Mouse (Mus musculus) Muller cell, postnatal 12 days (primary cell): Measurements from ENCODE around the gene Aff1.
A peak's percentile ranks its signal among the peaks of the same experiment; 100 is the strongest.

Experiments
- DNase-seq: peaks from one replicate; pipeline ENCODE4 v3.0.0-alpha.2; 2015; ENCODE audit errors: inconsistent ontology term

The Aff1 gene

DNA sequence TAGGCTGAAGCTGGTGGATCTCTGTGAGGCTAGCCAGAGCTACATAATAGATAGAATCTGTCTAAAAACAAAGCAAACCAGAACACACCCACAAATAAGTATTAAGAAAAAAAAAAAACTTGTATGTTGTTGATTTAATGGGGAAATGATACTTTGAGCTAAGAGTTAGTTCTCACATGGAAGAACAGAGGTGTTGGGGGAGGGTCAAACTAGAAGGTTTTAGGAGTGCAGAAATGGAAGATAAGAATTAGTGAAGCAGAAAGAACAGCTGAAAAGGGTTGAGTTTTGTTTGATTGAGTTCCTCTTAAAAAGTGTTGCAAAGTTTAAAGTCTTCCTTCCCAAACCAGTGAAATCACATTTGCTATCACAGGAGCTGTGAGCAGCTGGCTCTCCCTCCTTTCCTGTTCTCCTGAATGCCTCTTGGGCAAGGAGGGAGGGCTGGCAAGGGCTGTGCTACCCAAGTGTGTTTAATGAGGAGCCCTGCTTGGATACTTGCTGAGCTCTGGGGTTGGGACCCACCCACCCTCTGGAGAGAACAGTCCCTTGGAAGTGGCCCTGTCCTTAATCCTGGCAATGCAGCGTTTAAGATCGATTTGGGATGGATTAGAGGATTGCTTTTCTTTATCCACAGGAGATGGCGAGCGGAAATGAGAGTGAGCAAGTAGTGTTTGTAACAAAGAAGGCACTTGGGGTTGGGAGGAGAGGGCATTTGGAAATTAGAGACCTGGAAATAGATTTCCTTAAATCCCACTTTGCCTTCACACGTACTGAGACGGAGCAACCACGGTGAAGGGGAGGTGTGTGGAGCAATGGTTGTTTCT, 57.5 kb downstream of the Aff1 start:
- no peak for DNase-seq

- DNase-seq, result peak; percentile 80
Measured at GRCm38 (mm10) chr5:103752665-103753510, 60.7 kb downstream of the Aff1 start.

- DNase-seq, result peak; percentile 95
Measured at GRCm38 (mm10) chr5:103753511-103754329, 61.5 kb downstream of the Aff1 start.

GRCm38 (mm10) chr5:103754330-103755134, 62.4 kb downstream of the Aff1 start:
- DNase-seq, result peak; percentile 65

GRCm38 (mm10) chr5:103755135-103755487, 62.9 kb downstream of the Aff1 start:
- DNase-seq, result no peak

- no peak for DNase-seq
Measured at GRCm38 (mm10) chr5:103756231-103756714, 64.1 kb downstream of the Aff1 start.

DNA sequence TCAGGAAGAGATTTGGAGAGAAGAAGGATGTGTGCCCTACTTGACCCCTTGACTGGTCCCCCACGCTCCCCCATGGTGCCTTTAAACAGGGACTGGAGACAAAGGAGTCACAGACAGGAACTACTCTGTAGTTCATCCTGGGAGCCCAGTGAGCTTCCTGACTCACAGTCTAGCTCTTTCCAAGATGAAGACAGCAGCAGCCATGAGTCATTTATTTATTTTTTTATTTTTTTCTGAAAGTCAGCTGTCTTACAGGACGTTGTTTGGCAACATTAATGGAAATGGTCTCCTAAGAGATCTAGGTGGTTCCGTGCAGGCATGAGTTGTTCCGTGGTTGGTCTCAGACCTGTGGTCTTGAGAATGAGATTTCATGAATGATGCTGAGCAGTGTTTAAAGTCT, 66.3 kb downstream of the Aff1 start:
- peak; percentile 77 for DNase-seq

- DNase-seq, result no peak
Measured at GRCm38 (mm10) chr5:103759489-103760424, 67.6 kb downstream of the Aff1 start.

- DNase-seq, result no peak
Measured at GRCm38 (mm10) chr5:103760425-103761131, 68.4 kb downstream of the Aff1 start.

DNA sequence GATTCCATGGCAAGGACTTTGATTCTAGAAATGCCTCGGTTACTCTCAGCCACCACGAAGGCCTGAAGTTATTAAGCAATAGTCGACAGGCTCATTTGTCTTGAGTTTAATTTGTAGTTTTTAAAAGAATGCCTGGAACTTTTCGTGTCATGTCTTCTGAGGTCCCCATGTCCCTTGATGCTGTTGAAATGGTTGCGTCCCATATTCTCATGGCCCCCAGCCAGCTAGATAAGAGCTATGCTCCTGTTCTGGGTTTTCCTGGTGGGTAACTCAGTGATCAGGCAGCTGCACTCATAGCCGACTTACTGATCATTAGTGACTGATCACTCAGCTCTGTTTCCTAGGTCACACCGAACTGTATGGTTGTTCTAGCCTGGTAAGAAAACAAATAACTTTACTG, 69.6 kb downstream of the Aff1 start:
- DNase-seq, result no peak

GRCm38 (mm10) chr5:103762850-103763254, 70.7 kb downstream of the Aff1 start:
- DNase-seq, result no peak

GRCm38 (mm10) chr5:103765356-103765755, 73.2 kb downstream of the Aff1 start:
- no peak for DNase-seq

GRCm38 (mm10) chr5:103765758-103766431, 73.7 kb downstream of the Aff1 start:
- DNase-seq, result no peak

- DNase-seq, result no peak
Measured at GRCm38 (mm10) chr5:103766432-103766815, 74.2 kb downstream of the Aff1 start.

GRCm38 (mm10) chr5:103768961-103769360, 76.8 kb downstream of the Aff1 start:
- no peak for DNase-seq

DNA sequence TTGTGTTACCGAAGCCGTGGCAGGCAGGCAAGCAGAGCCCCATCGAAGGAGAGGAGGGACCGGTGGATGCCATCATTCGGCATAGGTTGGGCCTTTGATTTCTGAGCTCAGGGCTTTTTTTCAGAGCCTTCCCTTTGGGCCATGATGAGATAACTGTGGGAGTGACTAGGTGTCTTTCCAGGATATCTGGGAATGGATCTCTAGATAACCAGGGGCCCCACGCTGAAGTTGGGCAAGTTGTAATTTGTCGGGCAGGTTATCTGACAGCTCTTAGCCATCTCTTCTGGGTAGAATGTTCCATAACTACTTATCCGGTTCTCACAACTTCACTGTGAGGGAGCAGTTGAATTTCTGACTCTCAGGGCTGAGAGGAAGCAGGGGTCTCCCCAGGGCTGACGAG, 77.5 kb downstream of the Aff1 start:
- DNase-seq, result no peak

- DNase-seq, result no peak
Measured at GRCm38 (mm10) chr5:103770447-103771222, 78.5 kb downstream of the Aff1 start.

GRCm38 (mm10) chr5:103771380-103771779, 79.2 kb downstream of the Aff1 start:
- no peak for DNase-seq
